Mouse (Mus musculus): ENCODE data around the gene Frmd7. TPM values are rescaled to one million over a fixed set of nuclear protein-coding genes. Genes with fewer than 3 reads are reported as not detected.

Gene Frmd7
- total RNA-seq, 2 experiments from 2014 or later, result 2.9 to 3.5 TPM

DNA sequence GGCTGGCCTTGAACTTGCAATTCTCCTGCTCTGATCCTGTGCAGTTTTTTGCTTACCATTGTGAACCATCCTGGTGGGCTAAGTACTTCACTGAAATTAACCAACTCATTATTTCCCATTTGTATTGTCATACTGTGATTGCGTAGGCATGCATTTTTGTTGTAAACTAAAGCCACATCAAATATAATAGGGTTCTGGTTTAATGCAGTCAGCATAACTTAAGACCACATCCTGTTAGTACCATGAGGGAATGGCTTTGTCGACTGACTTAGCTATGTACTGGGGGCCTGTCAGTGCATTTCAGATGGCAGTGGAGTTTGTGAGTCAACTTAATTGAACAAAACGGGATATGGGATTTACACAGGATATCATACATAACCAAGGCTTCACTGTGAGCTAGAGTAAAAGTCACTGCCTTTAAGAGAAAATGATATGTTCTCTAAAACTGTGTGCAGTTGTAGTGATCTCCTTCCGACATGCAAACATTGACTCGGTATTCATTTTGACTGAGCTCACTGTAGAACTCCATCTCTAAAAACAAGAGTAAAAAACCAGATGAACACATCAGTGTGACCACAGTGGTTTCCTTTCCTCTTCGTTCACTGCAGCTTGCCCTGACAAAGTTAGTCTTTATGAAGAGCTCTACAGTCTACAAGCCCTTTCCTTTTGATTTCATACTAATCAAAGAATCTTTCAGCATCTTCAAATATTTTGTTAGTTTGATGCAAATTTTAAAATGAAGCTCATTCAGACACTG, 68.1 kb downstream of the Frmd7 start:
- DNase-seq (ENCODE audit: low spot score in 2 of 2), result no peak

DNA sequence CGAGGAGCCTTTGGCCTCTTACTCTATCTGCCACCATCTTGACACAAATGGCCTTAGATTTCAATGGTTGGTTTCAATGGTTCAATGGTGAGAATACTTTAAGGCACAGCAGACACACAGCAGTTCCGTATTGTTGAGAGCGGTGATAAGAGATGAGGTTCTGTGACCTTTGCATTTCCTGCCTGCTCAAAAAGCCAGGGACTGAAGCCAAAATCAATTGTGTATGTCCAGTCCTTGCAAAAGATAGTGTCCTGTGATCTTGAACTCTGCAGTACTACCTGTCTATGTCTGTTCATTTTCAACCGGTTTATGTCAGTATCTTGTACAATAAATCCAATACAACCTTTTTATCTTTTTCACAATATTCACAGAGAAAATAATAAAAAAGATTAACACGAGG, 77.8 kb downstream of the Frmd7 start:
- DNase-seq (ENCODE audit: low spot score in 2 of 2), result no peak

DNA sequence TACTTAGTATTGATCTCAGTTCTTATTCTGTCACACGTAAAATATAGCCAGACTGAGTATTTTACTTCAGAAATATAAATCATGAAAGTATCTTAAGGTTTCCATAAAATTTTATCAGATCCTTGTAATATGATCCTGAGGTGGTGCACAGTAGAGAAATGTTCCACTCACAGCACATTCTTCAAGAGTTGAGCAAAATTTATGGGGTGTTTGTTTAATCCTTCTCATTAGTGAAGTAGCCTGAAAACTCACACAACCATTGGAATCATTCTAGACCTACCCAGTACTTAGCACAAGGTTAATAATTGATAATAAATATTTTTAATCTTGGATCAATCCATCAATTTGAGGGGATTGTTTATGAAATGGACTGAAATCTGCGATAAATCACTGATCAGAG, 78.7 kb downstream of the Frmd7 start:
- no peak for DNase-seq (ENCODE audit: low spot score in 2 of 2)

GRCm38 (mm10) chrX:50850428-50851184, 91.9 kb downstream of the Frmd7 start:
- no peak for DNase-seq (ENCODE audit: low spot score in 2 of 2)

Other genes starting within 250 kb of the Frmd7 start
- 1 to 10 TPM; 3.0 TPM for gene Stk26, start 101.7 kb downstream of the Frmd7 start, total RNA-seq (2021)
- 10 to 100 TPM; 29.3 to 32.1 TPM for gene Rap2c, start 75.3 kb upstream of the Frmd7 start, total RNA-seq (2021)